Mouse (Mus musculus): ENCODE results near the gene Myh6. TPM values are rescaled to one million over a fixed set of nuclear protein-coding genes. Genes with fewer than 3 reads are reported as not detected.
A peak's percentile ranks its signal among the peaks of the same experiment; 100 is the strongest.

Myh6 gene
- polyA plus RNA-seq, 1 experiment from 2014 or later = 2.1 TPM

DNA sequence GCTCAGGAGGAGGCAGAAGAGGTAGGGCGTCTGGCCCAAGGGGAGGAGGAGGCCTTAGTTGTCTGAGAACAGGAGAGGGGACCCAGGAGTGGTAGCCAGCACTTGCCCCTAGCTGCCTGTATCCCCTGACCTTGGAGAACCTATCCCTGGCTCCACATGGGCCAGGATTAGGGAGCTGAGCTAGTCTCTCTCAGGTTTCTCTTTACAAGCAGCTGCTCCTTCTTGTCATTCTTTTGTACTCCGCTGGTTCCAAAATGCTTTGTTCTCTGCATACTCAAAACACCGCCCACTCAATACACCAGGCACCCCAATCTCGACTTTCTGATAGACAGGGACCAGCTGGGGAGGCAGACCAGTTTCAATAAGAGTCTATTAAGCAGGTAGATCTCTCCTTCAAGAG is 30.6 kb upstream of the Myh6 start:
- Histone ChIP-seq H3K27me3 (ENCODE audit: control insufficient read depth, insufficient read depth, low read length) (no peaks in the 10 kb centered on the region), H3K36me3 (ENCODE audit: control insufficient read depth, insufficient read depth, low read length) (no peaks in the 10 kb centered on the region), H3K4me3 (replicated peaks; ENCODE audit: low read length) (no peak overlapping the region), H3K4me2 (ENCODE audit: low read depth, low read length) (no peak overlapping the region), H3K27ac (ENCODE audit: low read length) (peak overlapping the region; percentile 65), H3K9ac (ENCODE audit: low read length) (no peak overlapping the region), H3K4me1 (ENCODE audit: control insufficient read depth, insufficient read depth, low read length) (peaks cover 23% of the 10 kb centered on the region), H3K9me3 (replicated peaks; ENCODE audit: control insufficient read depth, low read length) (no peaks in the 10 kb centered on the region)
- ATAC-seq (ENCODE audit: insufficient read depth, low FRiP score) = no peak
- WGBS = 53% methylated on average over 4 of the region's 4 CpGs

DNA sequence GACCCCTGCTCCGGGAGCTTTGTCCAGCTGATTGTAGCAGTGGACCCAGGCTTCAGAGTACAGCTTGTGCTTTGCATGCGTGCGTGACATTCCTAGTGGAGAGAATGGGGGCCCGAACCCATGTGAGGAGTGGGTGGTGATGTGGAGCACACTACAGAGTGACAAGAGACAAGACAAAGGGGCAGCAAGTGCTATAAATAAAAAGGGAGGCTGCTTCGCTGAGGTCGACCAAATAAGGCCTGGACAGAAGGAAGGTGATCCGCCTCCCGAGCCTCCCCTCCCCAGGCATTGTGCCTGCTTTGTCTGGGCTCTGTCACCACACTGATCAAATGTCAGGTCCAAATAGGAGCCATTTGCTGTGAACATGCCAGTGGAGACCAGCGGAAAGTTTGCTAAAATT is 30.1 kb upstream of the Myh6 start:
- 60% methylated on average over 9 of the region's 9 CpGs for WGBS
- ATAC-seq (ENCODE audit: insufficient read depth, low FRiP score) = peak; percentile 38; the same call in 1 of the 2 replicates
- Histone ChIP-seq H3K4me2 (ENCODE audit: low read depth, low read length) (no peak overlapping the region), H3K36me3 (ENCODE audit: control insufficient read depth, insufficient read depth, low read length) (no peaks in the 10 kb centered on the region), H3K4me1 (ENCODE audit: control insufficient read depth, insufficient read depth, low read length) (peaks cover 23% of the 10 kb centered on the region), H3K9me3 (replicated peaks; ENCODE audit: control insufficient read depth, low read length) (no peaks in the 10 kb centered on the region), H3K27me3 (ENCODE audit: control insufficient read depth, insufficient read depth, low read length) (no peaks in the 10 kb centered on the region), H3K9ac (ENCODE audit: low read length) (no peak overlapping the region), H3K4me3 (replicated peaks; ENCODE audit: low read length) (no peak overlapping the region), H3K27ac (ENCODE audit: low read length) (peak overlapping the region; percentile 65)

DNA sequence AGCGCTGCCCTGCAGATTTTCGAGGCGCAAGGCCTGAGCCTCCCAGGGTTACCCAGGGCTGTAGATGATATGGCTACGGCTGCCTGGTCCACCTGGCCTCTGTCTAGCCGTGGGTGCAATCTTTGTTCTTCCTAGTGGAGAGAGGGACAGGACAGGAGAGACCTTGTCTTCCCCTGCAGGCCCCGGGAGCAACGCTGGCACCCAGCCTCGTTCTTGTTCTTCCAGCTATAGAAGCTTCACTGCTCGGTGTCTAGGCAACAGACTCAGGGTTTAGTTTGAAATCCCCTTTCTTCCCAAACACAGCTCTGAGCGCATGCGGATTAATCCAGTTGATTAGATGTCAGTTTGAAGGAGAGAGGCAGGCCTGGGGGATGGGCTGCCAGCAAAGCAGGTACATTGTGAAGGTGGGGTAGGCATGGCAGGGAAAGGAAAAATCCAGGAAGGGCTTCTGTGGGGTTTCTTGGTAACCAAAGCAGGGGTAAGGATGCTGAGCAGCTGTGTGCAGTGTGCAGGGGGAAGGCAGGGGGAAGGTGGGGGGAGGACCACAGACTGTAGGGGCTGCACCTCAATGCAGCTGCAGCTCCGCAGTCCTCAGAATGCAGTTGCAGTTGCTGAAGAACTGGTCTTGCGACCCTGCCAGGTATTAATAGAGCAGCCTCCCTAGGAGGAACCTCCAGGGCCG is 28.9 kb upstream of the Myh6 start:
- no peak overlapping the region for H3K9ac ChIP-seq (ENCODE audit: low read length)
- H3K4me3 ChIP-seq (replicated peaks; ENCODE audit: low read length) = no peak overlapping the region
- H3K27ac ChIP-seq (ENCODE audit: low read length) = no peak overlapping the region
- no peak for ATAC-seq (ENCODE audit: insufficient read depth, low FRiP score)
- WGBS = 47% methylated on average over 14 of the region's 14 CpGs
- no peaks in the 10 kb centered on the region for H3K27me3 ChIP-seq (ENCODE audit: control insufficient read depth, insufficient read depth, low read length)
- H3K4me2 ChIP-seq (ENCODE audit: low read depth, low read length) = no peak overlapping the region
- peaks cover 23% of the 10 kb centered on the region for H3K4me1 ChIP-seq (ENCODE audit: control insufficient read depth, insufficient read depth, low read length)
- H3K9me3 ChIP-seq (replicated peaks; ENCODE audit: control insufficient read depth, low read length) = no peaks in the 10 kb centered on the region
- H3K36me3 ChIP-seq (ENCODE audit: control insufficient read depth, insufficient read depth, low read length) = no peaks in the 10 kb centered on the region

DNA sequence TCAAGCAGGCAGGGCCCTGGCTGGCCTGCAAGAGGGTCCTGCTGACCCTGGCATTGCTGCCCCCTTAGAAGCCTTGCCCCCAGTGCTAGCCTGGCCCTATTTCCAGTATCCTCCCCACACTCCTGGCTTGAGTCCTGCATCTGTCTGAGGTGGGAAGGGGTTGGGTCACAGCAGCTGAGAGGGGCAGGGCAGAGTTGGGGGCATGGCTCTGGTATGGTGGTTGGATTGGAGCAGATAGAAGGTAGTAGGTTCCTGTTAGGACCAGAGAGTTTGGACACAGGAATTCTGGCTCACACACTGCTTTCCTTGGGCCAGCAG is 28.1 kb upstream of the Myh6 start:
- Histone ChIP-seq H3K4me2 (ENCODE audit: low read depth, low read length) (no peak overlapping the region), H3K27me3 (ENCODE audit: control insufficient read depth, insufficient read depth, low read length) (no peaks in the 10 kb centered on the region), H3K4me3 (replicated peaks; ENCODE audit: low read length) (no peak overlapping the region), H3K36me3 (ENCODE audit: control insufficient read depth, insufficient read depth, low read length) (no peaks in the 10 kb centered on the region), H3K9ac (ENCODE audit: low read length) (peak overlapping the region; percentile 26; the same call in 1 of the 2 replicates), H3K4me1 (ENCODE audit: control insufficient read depth, insufficient read depth, low read length) (peaks cover 23% of the 10 kb centered on the region), H3K9me3 (replicated peaks; ENCODE audit: control insufficient read depth, low read length) (no peaks in the 10 kb centered on the region), H3K27ac (ENCODE audit: low read length) (no peak overlapping the region; the same call in 1 of the 2 replicates)
- no peak for ATAC-seq (ENCODE audit: insufficient read depth, low FRiP score)

DNA sequence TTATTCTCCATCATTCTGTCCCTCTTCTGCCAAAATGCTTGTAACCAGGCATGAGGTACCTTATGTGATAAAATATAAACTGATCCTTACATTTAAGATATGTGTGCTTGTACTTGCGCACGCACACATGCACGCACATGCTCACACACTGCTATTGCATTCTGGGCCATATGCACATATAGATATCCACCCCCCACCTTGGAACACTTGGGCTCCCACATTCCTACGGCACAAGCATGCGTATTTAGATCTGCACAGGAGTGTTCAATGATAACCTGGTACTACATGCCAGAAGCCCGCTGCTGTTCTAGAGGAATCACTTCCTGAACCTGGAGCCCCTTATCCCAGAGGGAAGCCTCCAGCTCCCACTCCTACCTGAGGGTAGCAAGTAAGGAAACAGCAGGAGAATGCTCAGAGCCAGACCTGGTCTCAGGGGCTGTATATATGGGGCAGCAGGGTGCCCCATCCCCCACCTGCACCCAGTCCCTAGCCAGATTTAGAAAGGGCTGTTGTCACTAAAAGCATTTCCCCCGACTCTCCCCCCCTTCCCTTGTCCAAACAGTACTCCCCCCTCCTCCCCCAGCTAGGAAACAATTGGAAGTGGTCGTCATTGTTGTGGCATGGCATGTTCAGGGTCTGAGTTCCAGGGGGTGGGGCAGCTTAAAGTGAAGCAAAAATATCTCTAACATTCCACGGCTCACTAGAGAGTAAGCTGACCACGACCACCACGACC is 27.6 kb upstream of the Myh6 start, which contains the start of gene Myh7:
Gene Myh7, minus strand, starts transcription at position 491 of the 733 bp plus-strand sequence.
- no peak within 1 kb of the TSS for H3K4me3 ChIP-seq (replicated peaks; ENCODE audit: low read length)
- WGBS = 47% methylated on average over 11 of the region's 11 CpGs
- peak within 1 kb of the TSS; percentile 50 for H3K9ac ChIP-seq (ENCODE audit: low read length)
- H3K27ac ChIP-seq (ENCODE audit: low read length) = peak within 1 kb of the TSS; percentile 73
- no peak for ATAC-seq (ENCODE audit: insufficient read depth, low FRiP score)
- no peaks in the 10 kb centered on the region for H3K9me3 ChIP-seq (replicated peaks; ENCODE audit: control insufficient read depth, low read length)
- H3K36me3 ChIP-seq (ENCODE audit: control insufficient read depth, insufficient read depth, low read length) = no peaks in the 10 kb centered on the region
- peaks cover 23% of the 10 kb centered on the region for H3K4me1 ChIP-seq (ENCODE audit: control insufficient read depth, insufficient read depth, low read length)
- peak within 1 kb of the TSS; percentile 20 for H3K4me2 ChIP-seq (ENCODE audit: low read depth, low read length)
- no peaks in the 10 kb centered on the region for H3K27me3 ChIP-seq (ENCODE audit: control insufficient read depth, insufficient read depth, low read length)

DNA sequence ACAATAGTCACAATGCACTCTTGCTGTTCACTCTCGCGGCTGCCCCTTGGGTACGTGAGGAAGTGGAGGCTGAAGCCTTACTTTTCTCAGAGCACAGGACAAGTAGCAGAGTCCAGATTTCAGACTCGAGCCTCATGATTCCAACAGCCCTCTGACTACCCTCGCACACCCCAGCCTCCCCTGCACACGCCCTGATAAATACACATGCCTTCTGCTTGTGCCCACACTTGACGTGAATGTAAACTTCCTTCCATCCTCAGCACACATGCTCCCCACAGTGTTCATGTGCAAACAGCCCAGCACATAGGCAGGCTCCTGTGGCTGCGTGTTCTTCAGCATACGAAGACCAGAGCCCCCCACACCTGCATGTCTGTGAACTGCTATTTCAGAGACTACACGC is 26.9 kb upstream of the Myh6 start:
- Histone ChIP-seq H3K4me3 (replicated peaks; ENCODE audit: low read length) (no peak overlapping the region), H3K27ac (ENCODE audit: low read length) (peak overlapping the region; percentile 73), H3K4me1 (ENCODE audit: control insufficient read depth, insufficient read depth, low read length) (peaks cover 23% of the 10 kb centered on the region), H3K4me2 (ENCODE audit: low read depth, low read length) (peak overlapping the region; percentile 20), H3K9me3 (replicated peaks; ENCODE audit: control insufficient read depth, low read length) (no peaks in the 10 kb centered on the region), H3K27me3 (ENCODE audit: control insufficient read depth, insufficient read depth, low read length) (no peaks in the 10 kb centered on the region), H3K9ac (ENCODE audit: low read length) (peak overlapping the region; percentile 50; the same call in 1 of the 2 replicates), H3K36me3 (ENCODE audit: control insufficient read depth, insufficient read depth, low read length) (no peaks in the 10 kb centered on the region)
- 37% methylated on average over 10 of the region's 10 CpGs for WGBS
- ATAC-seq (ENCODE audit: insufficient read depth, low FRiP score) = peak; percentile 72; the same call in 1 of the 2 replicates

DNA sequence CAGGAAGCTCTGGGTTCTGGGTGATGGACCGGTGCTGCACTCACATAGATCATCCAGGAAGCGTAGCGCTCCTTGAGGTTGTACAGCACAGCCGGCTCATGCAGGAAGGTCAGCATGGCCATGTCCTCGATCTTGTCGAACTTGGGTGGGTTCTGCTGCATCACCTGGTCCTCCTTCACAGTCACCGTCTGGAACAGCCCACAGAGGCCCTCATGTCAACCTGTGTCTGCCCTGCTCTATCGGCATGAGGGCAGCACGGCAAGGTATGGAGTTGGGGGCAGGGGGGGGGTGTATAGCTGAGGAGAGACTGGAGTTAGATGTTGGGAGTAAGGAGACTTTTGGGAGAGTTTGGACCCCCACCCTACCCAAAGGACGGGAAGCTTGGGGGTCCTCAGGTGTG is 25.5 kb upstream of the Myh6 start:
- WGBS = 87% methylated on average over 10 of the region's 10 CpGs
- no peaks in the 10 kb centered on the region for H3K36me3 ChIP-seq (ENCODE audit: control insufficient read depth, insufficient read depth, low read length)
- H3K4me2 ChIP-seq (ENCODE audit: low read depth, low read length) = no peak overlapping the region
- H3K9me3 ChIP-seq (replicated peaks; ENCODE audit: control insufficient read depth, low read length) = no peaks in the 10 kb centered on the region
- H3K27me3 ChIP-seq (ENCODE audit: control insufficient read depth, insufficient read depth, low read length) = no peaks in the 10 kb centered on the region
- peaks cover 23% of the 10 kb centered on the region for H3K4me1 ChIP-seq (ENCODE audit: control insufficient read depth, insufficient read depth, low read length)
- no peak overlapping the region for H3K4me3 ChIP-seq (replicated peaks; ENCODE audit: low read length)
- no peak for ATAC-seq (ENCODE audit: insufficient read depth, low FRiP score)
- H3K27ac ChIP-seq (ENCODE audit: low read length) = no peak overlapping the region
- H3K9ac ChIP-seq (ENCODE audit: low read length) = no peak overlapping the region

DNA sequence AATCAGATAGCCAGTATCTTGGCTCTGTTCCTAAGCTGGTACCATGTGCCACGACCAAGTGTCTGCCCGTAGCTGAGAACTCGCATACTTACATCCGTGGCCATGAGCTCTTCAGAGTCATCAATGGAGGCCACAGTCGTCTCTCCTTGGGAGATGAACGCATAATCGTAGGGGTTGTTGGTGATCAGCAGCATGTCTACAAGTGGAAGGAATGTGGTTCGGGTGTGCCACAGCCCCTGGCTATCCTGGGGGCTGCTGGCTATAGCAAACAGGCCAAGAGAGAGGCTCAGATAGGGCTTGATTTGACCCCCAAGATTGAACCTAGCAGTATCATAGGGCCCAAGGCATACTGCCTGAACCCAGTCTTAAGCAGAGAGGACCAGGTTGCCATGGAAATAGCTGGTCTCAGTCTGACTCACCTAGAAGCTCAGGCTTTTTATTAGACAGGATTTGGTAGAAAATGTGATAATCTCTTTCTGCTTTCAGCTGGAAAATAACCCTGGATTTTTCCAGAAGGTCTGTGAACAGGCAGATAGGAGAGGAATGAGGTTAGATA is 23.2 kb upstream of the Myh6 start:
- no peaks in the 10 kb centered on the region for H3K27me3 ChIP-seq (ENCODE audit: control insufficient read depth, insufficient read depth, low read length)
- H3K4me3 ChIP-seq (replicated peaks; ENCODE audit: low read length) = no peak overlapping the region
- peaks cover 17% of the 10 kb centered on the region for H3K4me1 ChIP-seq (ENCODE audit: control insufficient read depth, insufficient read depth, low read length)
- ATAC-seq (ENCODE audit: insufficient read depth, low FRiP score) = no peak
- H3K36me3 ChIP-seq (ENCODE audit: control insufficient read depth, insufficient read depth, low read length) = no peaks in the 10 kb centered on the region
- H3K4me2 ChIP-seq (ENCODE audit: low read depth, low read length) = no peak overlapping the region
- 82% methylated on average over 8 of the region's 8 CpGs for WGBS
- no peak overlapping the region for H3K9ac ChIP-seq (ENCODE audit: low read length)
- no peak overlapping the region for H3K27ac ChIP-seq (ENCODE audit: low read length)
- H3K9me3 ChIP-seq (replicated peaks; ENCODE audit: control insufficient read depth, low read length) = no peaks in the 10 kb centered on the region

DNA sequence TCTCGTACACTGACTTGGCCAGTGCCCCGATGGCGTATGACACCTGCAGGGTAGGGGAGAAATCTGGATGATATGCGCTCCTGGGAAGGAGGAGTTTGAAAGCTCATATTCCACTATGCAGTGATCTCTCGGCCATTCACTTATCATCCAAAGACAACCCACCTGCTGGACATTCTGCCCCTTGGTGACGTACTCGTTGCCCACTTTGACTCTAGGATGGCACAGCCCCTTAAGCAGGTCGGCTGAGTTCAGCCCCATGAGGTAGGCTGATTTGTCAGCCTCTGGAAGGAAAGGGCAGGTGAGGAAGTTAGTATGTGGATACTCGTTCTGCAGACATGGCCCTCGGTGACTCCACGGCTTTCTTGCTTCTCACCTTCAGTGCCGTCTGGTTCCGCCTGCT is 22.2 kb upstream of the Myh6 start:
- Histone ChIP-seq H3K27me3 (ENCODE audit: control insufficient read depth, insufficient read depth, low read length) (no peaks in the 10 kb centered on the region), H3K9me3 (replicated peaks; ENCODE audit: control insufficient read depth, low read length) (no peaks in the 10 kb centered on the region), H3K36me3 (ENCODE audit: control insufficient read depth, insufficient read depth, low read length) (no peaks in the 10 kb centered on the region), H3K4me1 (ENCODE audit: control insufficient read depth, insufficient read depth, low read length) (peaks cover 7% of the 10 kb centered on the region), H3K4me3 (replicated peaks; ENCODE audit: low read length) (no peak overlapping the region), H3K9ac (ENCODE audit: low read length) (no peak overlapping the region), H3K27ac (ENCODE audit: low read length) (no peak overlapping the region), H3K4me2 (ENCODE audit: low read depth, low read length) (no peak overlapping the region)
- 87% methylated on average over 13 of the region's 13 CpGs for WGBS
- no peak for ATAC-seq (ENCODE audit: insufficient read depth, low FRiP score)
